Mouse (Mus musculus) cerebellum, adult (tissue): ENCODE data around the gene Plagl2.
"Not testable (repeated sequence)": the region's sequence is repeated elsewhere in the genome, so short reads cannot be mapped to it uniquely, and the experiment has no call there.

Experiments used
- ATAC-seq: cut with Nextera tagmentation; 2 replicates; pipeline ENCODE4 v1.9.2; 2017; ENCODE audit warnings: mild to moderate bottlenecking, moderate library complexity, mixed read lengths; ENCODE audit not compliant: insufficient number of reproducible peaks, low FRiP score, low TSS enrichment

The Plagl2 gene

GRCm38 (mm10) chr2:153241250-153242014 is at the start of gene Plagl2, which contains the start of gene Pofut1:
Plagl2 (minus strand) TSS chr2:153241426.
Pofut1 (plus strand) TSS chr2:153241533.
- peak; percentile 93 for ATAC-seq

- no peak for ATAC-seq
Measured at GRCm38 (mm10) chr2:153287835-153288234, 46.6 kb upstream of the Plagl2 start.

- ATAC-seq, result no peak
Measured at GRCm38 (mm10) chr2:153286524-153286923, 45.3 kb upstream of the Plagl2 start.

- ATAC-seq, result no peak
Measured at GRCm38 (mm10) chr2:153283919-153284318, 42.7 kb upstream of the Plagl2 start.

GRCm38 (mm10) chr2:153278357-153278756 is 37.1 kb upstream of the Plagl2 start:
- no peak for ATAC-seq

- not testable (repeated sequence) for ATAC-seq
Measured at GRCm38 (mm10) chr2:153276846-153277245, 35.6 kb upstream of the Plagl2 start.

GRCm38 (mm10) chr2:153276440-153276839 is 35.2 kb upstream of the Plagl2 start:
- ATAC-seq, result no peak

- not testable (repeated sequence) for ATAC-seq
Measured at GRCm38 (mm10) chr2:153275577-153275976, 34.4 kb upstream of the Plagl2 start.

GRCm38 (mm10) chr2:153274919-153275247 is 33.7 kb upstream of the Plagl2 start:
- ATAC-seq, result no peak

GRCm38 (mm10) chr2:153274200-153274918 is 33.1 kb upstream of the Plagl2 start:
- ATAC-seq, result not testable (repeated sequence)

GRCm38 (mm10) chr2:153270231-153270915 is 29.1 kb upstream of the Plagl2 start:
- ATAC-seq, result not testable (repeated sequence)

GRCm38 (mm10) chr2:153267331-153267730 is 26.1 kb upstream of the Plagl2 start:
- ATAC-seq, result no peak

GRCm38 (mm10) chr2:153263053-153263452 is 21.8 kb upstream of the Plagl2 start:
- no peak for ATAC-seq

GRCm38 (mm10) chr2:153259864-153260674 is 18.8 kb upstream of the Plagl2 start:
- no peak for ATAC-seq

- no peak for ATAC-seq
Measured at GRCm38 (mm10) chr2:153259030-153259863, 18.0 kb upstream of the Plagl2 start.

- ATAC-seq, result no peak
Measured at GRCm38 (mm10) chr2:153256604-153257003, 15.4 kb upstream of the Plagl2 start.

GRCm38 (mm10) chr2:153249751-153250150 is 8.5 kb upstream of the Plagl2 start:
- ATAC-seq, result no peak

GRCm38 (mm10) chr2:153242156-153242555 is 930 bp upstream of the Plagl2 start:
- ATAC-seq, result no peak

- ATAC-seq, result no peak; the same call in 1 of the 2 replicates
Measured at GRCm38 (mm10) chr2:153240701-153241235, 458 bp downstream of the Plagl2 start.
